Mouse (Mus musculus) midbrain, postnatal 0 days (tissue): Measurements from ENCODE around the gene Caskin2. TPM values are rescaled to one million over a fixed set of nuclear protein-coding genes. Genes with fewer than 3 reads are reported as not detected.
A peak's percentile ranks its signal among the peaks of the same experiment; 100 is the strongest.
"Not testable (repeated sequence)": the region's sequence is repeated elsewhere in the genome, so short reads cannot be mapped to it uniquely, and the experiment has no call there.

Experiments
- ATAC-seq: fragments of 200-750 bp; cut with Nextera tagmentation; 2 replicates; pipeline ENCODE4 v1.8.0; 2017; ENCODE audit warnings: moderate number of reproducible peaks, mild to moderate bottlenecking, moderate TSS enrichment, moderate library complexity; ENCODE audit not compliant: low FRiP score
- DNase-seq: peaks from one replicate; pipeline ENCODE4 v3.0.0-alpha.2; 2015; ENCODE audit warnings: low spot score
- H3K27ac ChIP-seq: fragments of 300-500 bp; sonication (generic); 2 replicates; pipeline ENCODE4 v1.5.1; 2014; ENCODE audit warnings: low read depth, mild to moderate bottlenecking, low read length, mixed read lengths
- H3K27me3 ChIP-seq: fragments of 300-500 bp; sonication (generic); 2 replicates; pipeline ENCODE4 v1.6.1; 2014; ENCODE audit warnings: low read length, control low read depth, mixed read lengths; ENCODE audit not compliant: insufficient read depth
- H3K36me3 ChIP-seq: fragments of 300-500 bp; sonication (generic); 2 replicates; pipeline ENCODE4 v1.6.1; 2014; ENCODE audit warnings: low read length, control low read depth, mixed read lengths; ENCODE audit not compliant: insufficient read depth
- H3K4me1 ChIP-seq: fragments of 300-500 bp; sonication (generic); 2 replicates; pipeline ENCODE4 v1.6.1; 2014; ENCODE audit warnings: mild to moderate bottlenecking, control low read depth, antibody characterized with exemption, low read length, mixed read lengths; ENCODE audit not compliant: insufficient read depth
- H3K4me2 ChIP-seq: fragments of 300-500 bp; sonication (generic); 2 replicates; pipeline ENCODE4 v1.6.1; 2014; ENCODE audit warnings: low read depth, mild to moderate bottlenecking, low read length, mixed read lengths; ENCODE audit not compliant: poor library complexity, severe bottlenecking
- H3K4me3 ChIP-seq: fragments of 300-500 bp; sonication (generic); 2 replicates; pipeline ENCODE4 v1.5.1; 2014; ENCODE audit warnings: low read depth, mild to moderate bottlenecking, low read length, moderate library complexity
- H3K9ac ChIP-seq: fragments of 300-500 bp; sonication (generic); replicated peaks from 2 replicates; pipeline ENCODE4 v1.6.1; 2014; ENCODE audit warnings: mild to moderate bottlenecking, low read length, moderate library complexity, mixed read lengths; ENCODE audit not compliant: poor library complexity, severe bottlenecking
- H3K9me3 ChIP-seq: fragments of 300-500 bp; sonication (generic); 2 replicates; pipeline ENCODE4 v1.6.1; 2016; ENCODE audit warnings: low read length, control low read depth
- CTCF ChIP-seq: IDR thresholded peaks from 2 replicates; pipeline ENCODE4 v1.5.1; 2016; ENCODE audit warnings: antibody characterized with exemption, mild to moderate bottlenecking
- WGBS: fragments of 180-500 bp; shearing (Covaris S2); extraction: QIAGEN DNeasy Blood & Tissue Kit; methylation state at CpG from one replicate; pipeline ENCODE4 v1.1.7; 2014; 5-methylcytosine and 5-hydroxymethylcytosine counted together
- polyA plus RNA-seq: library from polyadenylated mRNA; unstranded; fragments of >200 nt; fragmentation: Nextera tagmentation; extraction: Ambion mirVana; gene quantifications from 2 replicates; pipeline ENCODE4 v1.2.1, GENCODE M21; 2015
- total RNA-seq: library from RNA; depleted of rRNA; stranded (reverse); fragments of >200 nt; gene quantifications from 2 replicates; pipeline ENCODE4 v1.2.3, GENCODE M21; 2014

The Caskin2 gene
- total and polyA plus RNA-seq, 2 experiments from 2014 or later: 7.2 to 27.9 TPM

DNA sequence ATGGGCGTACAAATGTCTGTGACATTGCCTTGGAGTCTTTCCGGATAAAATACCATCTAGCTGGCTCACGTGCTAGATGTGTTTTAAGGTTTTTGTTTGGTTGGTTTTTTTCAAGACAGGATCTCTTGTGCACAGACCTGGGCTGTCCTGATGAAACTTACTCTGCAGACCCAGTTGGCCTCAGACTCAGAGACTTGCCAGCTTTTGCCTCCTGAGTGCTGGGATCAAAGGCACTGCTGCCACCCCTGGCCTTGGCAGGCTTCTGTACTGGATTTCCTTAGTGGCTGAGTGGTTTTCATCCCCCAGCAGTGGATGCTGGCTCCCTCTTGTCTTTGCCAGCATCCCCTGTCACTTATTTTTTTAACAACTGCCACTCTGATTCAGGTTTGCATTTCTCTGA is 44.5 kb downstream of the Caskin2 start:
- no peaks in the 10 kb centered on the region for H3K9me3 ChIP-seq
- 77% methylated on average over 3 of the region's 3 CpGs for WGBS
- H3K9ac ChIP-seq: no peak overlapping the region
- no peak overlapping the region for H3K4me3 ChIP-seq
- no peak for DNase-seq
- no peak for ATAC-seq
- peaks cover 8% of the 10 kb centered on the region; the same call in 1 of the 2 replicates for H3K4me1 ChIP-seq
- H3K27ac ChIP-seq: no peak overlapping the region
- TF ChIP-seq CTCF: no peak
- no peak overlapping the region for H3K4me2 ChIP-seq
- no peaks in the 10 kb centered on the region for H3K27me3 ChIP-seq
- no peaks in the 10 kb centered on the region for H3K36me3 ChIP-seq

DNA sequence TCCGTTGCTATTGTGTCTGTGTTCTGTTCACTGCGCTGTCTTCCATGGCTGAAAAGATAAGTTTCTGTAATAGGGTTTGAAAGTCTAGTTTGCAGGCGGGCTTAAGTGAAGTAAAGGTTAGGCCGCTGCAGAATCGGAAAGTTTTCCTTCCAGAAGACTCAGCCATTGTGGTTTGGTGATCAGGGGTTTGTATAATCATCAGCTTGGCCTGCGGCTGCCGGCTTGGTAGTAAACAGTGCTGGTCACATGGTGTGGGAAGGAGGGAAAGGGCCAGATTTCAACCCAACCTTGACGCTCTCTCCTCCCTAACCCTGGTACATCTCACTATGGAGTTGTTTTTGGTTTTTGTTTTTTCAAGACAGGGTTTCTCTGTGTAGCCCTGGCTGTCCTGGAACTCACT is 46.5 kb downstream of the Caskin2 start:
- Histone ChIP-seq H3K9me3 (no peaks in the 10 kb centered on the region), H3K4me3 (no peak overlapping the region), H3K27me3 (no peaks in the 10 kb centered on the region), H3K4me1 (peaks cover 8% of the 10 kb centered on the region; the same call in 1 of the 2 replicates), H3K9ac (0 out of 2 replicates have a peak overlapping the region, but pooled peaks have one; percentile 90), H3K4me2 (peak overlapping the region; percentile 81), H3K36me3 (no peaks in the 10 kb centered on the region), H3K27ac (no peak overlapping the region)
- WGBS: 84% methylated on average over 8 of the region's 8 CpGs
- TF ChIP-seq CTCF: no peak
- DNase-seq (no peak), ATAC-seq (no peak)

DNA sequence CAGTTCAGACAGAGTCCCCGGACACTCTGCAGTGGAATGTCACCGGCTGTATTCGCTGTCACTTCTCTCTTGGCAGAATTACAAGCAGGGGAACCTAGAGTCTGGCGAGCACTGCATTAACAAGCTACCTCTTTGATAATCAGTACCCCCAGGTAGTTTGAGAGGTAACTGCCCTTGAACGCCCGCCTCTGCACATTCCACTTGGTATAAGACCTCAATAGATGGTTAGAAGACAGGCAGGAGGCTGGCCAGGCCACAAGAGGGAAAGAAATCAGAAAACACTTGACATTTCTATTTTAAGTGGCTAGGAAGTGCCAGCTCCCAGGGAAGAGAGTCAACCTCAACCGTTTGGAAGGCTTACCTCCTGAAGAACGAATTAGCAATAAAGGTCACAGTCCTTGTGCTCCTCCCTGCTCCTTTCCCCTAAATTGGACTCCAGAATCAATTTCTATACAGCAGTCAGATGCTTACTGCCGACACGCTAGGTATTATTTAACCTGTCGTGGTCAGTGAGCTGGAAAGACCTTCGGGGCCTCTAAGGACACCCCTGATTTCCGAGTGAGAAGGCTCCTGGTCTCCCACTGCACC is 47.0 kb downstream of the Caskin2 start:
- ATAC-seq (no peak), DNase-seq (no peak)
- Histone ChIP-seq H3K4me2 (peak overlapping the region; percentile 81), H3K9me3 (no peaks in the 10 kb centered on the region), H3K9ac (peak overlapping the region; percentile 90), H3K27me3 (no peaks in the 10 kb centered on the region), H3K27ac (peak overlapping the region; percentile 81; the same call in 1 of the 2 replicates), H3K36me3 (no peaks in the 10 kb centered on the region), H3K4me1 (peaks cover 8% of the 10 kb centered on the region; the same call in 1 of the 2 replicates), H3K4me3 (peak overlapping the region; percentile 84)
- WGBS: 31% methylated on average over 13 of the region's 13 CpGs
- TF ChIP-seq CTCF: no peak

DNA sequence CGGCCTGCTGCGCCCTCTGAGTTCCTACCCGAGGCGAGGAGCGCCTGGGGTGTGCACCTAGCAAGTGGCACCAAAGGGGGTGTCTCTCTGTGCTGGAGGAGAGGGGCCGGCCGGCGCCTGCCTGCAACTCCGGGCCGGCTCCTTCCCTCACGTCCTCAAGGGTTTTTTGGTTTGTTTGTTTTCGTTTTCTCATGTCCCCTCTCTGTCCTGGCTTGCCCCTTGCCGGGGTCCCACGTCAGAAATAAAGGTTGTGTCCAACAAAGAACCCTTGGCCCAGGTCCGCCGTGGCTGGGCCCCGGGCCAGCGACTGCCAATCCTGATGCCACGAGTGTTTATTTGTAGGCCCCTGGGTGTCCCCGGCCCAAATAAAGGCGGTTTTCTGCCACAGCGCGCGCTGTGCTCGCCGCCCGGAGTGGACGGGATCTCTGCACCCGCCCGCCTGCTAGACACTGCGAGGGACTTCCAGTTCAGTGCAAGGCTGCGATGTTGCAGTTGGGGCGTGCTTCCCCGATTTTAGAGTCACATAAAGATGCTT is 47.8 kb downstream of the Caskin2 start:
- Histone ChIP-seq H3K9me3 (no peaks in the 10 kb centered on the region), H3K27ac (peak overlapping the region; percentile 81), H3K4me3 (peak overlapping the region; percentile 84), H3K27me3 (no peaks in the 10 kb centered on the region), H3K36me3 (no peaks in the 10 kb centered on the region), H3K9ac (peak overlapping the region; percentile 90), H3K4me2 (peak overlapping the region; percentile 81), H3K4me1 (peaks cover 8% of the 10 kb centered on the region; the same call in 1 of the 2 replicates)
- peak; percentile 70 for ATAC-seq
- TF ChIP-seq CTCF: peak; percentile 20; the same call in 1 of the 2 replicates
- under 1% methylated on average over 34 of the region's 34 CpGs for WGBS
- DNase-seq: peak; percentile 46

DNA sequence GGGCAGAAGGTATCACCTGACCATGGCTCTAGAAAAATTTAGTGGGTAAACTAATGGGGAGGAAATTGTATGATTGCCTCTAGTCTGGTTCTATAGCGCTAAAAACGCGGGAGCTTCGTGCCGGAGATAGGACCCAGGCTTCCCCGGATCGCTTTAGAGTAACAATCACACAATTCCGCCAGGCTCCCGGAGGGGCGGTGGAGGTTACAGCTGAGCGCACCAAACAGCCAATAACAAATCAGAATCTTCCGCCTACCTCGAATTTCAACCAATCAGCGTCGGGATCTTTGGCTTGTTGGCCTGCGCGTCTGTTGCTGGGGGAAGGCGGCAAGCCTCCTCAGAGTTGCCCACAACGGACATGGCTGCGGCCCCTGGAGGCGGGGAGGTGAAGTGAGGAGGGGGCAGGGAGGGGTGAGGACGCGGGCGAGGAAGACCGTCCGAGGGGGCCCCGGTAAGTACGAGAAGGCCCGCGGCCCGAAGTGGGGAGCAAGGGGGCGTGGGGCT is 48.3 kb downstream of the Caskin2 start, which contains the start of gene Tmem94:
Gene Tmem94, plus strand, starts transcription at position 331 of the 504 bp plus-strand sequence.
- Histone ChIP-seq H3K27me3 (no peaks in the 10 kb centered on the region), H3K4me3 (peak within 1 kb of the TSS; percentile 84), H3K9ac (peak within 1 kb of the TSS; percentile 90), H3K36me3 (no peaks in the 10 kb centered on the region), H3K4me1 (peaks cover 8% of the 10 kb centered on the region; the same call in 1 of the 2 replicates), H3K27ac (peak within 1 kb of the TSS; percentile 81), H3K4me2 (peak within 1 kb of the TSS; percentile 81), H3K9me3 (no peaks in the 10 kb centered on the region)
- TF ChIP-seq CTCF: peak; percentile 59
- peak; percentile 99 for DNase-seq
- ATAC-seq: peak; percentile 97
- 0% methylated on average over 32 of the region's 32 CpGs for WGBS

DNA sequence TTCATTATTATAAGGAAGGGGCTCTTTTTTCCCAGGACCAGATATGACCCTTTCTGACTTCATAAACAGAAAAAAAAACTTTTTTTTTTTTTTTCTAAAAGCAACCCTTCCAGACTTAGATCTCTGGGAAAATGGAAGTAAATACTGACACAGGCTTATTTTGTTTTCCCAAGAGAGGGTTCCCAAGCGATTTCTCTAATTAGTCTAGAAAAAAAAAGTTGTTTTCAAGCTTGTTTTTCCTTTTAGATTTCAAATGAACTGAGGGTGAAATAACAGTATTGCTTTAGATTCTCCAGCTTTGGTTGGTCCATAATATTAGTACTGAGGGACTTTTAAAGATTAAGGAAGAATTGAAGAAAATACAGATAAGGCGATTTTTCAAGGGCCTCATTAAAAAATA is 48.7 kb downstream of the Caskin2 start:
- Histone ChIP-seq H3K9me3 (no peaks in the 10 kb centered on the region), H3K9ac (0 out of 2 replicates have a peak overlapping the region, but pooled peaks have one; percentile 39), H3K4me3 (peak overlapping the region; percentile 84), H3K27ac (0 out of 2 replicates have a peak overlapping the region, but pooled peaks have one; percentile 59), H3K4me1 (peaks cover 8% of the 10 kb centered on the region; the same call in 1 of the 2 replicates), H3K27me3 (no peaks in the 10 kb centered on the region), H3K4me2 (peak overlapping the region; percentile 81), H3K36me3 (no peaks in the 10 kb centered on the region)
- 21% methylated on average over 2 of the region's 2 CpGs for WGBS
- DNase-seq (no peak), ATAC-seq (no peak)
- TF ChIP-seq CTCF: no peak

DNA sequence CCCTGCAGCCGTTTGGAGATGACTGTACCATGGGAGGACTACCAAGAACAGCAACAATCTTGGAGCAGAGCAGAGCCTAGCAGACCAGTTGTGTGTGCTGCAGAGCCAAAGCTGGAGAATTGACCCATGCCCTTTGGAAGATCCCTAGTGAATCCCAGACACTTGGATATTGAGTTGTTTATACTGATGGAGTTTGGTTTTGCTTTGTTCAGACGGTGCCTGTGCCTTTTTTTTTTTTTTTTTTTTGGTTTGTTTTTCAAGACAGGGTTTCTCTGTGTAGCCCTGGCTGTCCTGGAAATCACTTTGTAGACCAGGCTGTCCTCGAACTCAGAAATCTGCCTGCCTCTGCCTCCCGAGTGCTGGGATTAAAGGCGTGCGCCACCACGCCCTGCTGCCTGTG is 51.3 kb downstream of the Caskin2 start:
- H3K4me2 ChIP-seq, H3K4me3 ChIP-seq, DNase-seq, H3K27ac ChIP-seq, H3K9me3 ChIP-seq, H3K9ac ChIP-seq, H3K4me1 ChIP-seq, H3K36me3 ChIP-seq, ATAC-seq, H3K27me3 ChIP-seq: not testable (repeated sequence)
- WGBS: 97% methylated on average over 7 of the region's 7 CpGs
